Mouse (Mus musculus): ENCODE data around the gene Enox1. TPM values are rescaled to one million over a fixed set of nuclear protein-coding genes. Genes with fewer than 3 reads are reported as not detected.

Gene Enox1
- total and polyA plus RNA-seq, 3 experiments: not detected

GRCm38 (mm10) chr14:77518017-77518416 lies 361.5 kb downstream of the Enox1 start:
- H3K4me3 ChIP-seq (replicated peaks in 1 of 3; ENCODE audit: low read depth in 2 of 3, low read length in 2 of 3, poor library complexity in 1 of 3): no peak overlapping the region
- no peaks in the 10 kb centered on the region for H3K4me1 ChIP-seq (ENCODE audit: control insufficient read depth in 1 of 2, insufficient read depth in 2 of 2)
- H3K36me3 ChIP-seq (replicated peaks in 1 of 2; ENCODE audit: control insufficient read depth in 1 of 2, insufficient read depth in 1 of 2, low read length in 1 of 2): no peaks in the 10 kb centered on the region
- DNase-seq (ENCODE audit: extremely low read depth): no peak
- in situ Hi-C loops (cut with MboI; ENCODE audit: low pct_ligation_motif_present, low pct_unique_long_range_greater_than_20kb, low sequenced_read_pairs) (no loop called here), dilution Hi-C loops (cut with MboI; ENCODE audit: extremely low pct_ligation_motif_present, extremely low pct_unique_long_range_greater_than_20kb, low sequenced_read_pairs) (no loop called here)
- H3K9me3 ChIP-seq (replicated peaks; ENCODE audit: low read length): peaks cover 76% of the 10 kb centered on the region
- no peaks in the 10 kb centered on the region for H3K27me3 ChIP-seq (replicated peaks)
- H3K9ac ChIP-seq (ENCODE audit: insufficient read depth, low read depth): no peak overlapping the region
- no peak overlapping the region for H3K27ac ChIP-seq (ENCODE audit: insufficient read depth, low read depth)
- no peak overlapping the region for H3K4me2 ChIP-seq (ENCODE audit: insufficient read depth, low read depth, poor library complexity, severe bottlenecking)
- H3K79me2 ChIP-seq (replicated peaks; ENCODE audit: control insufficient read depth, extremely low read depth, insufficient read depth, poor library complexity, severe bottlenecking): no peaks in the 10 kb centered on the region
- TF ChIP-seq TBP (conservative IDR thresholded peaks at IDR 0.05; ENCODE audit: low read depth, low read length) (no peak), NRF1 (IDR thresholded peaks at IDR 0.05; ENCODE audit: low read depth, low read length) (no peak), USF2 (conservative IDR thresholded peaks at IDR 0.05; ENCODE audit: low read depth, low read length) (no peak), ZC3H11A (IDR thresholded peaks at IDR 0.05; ENCODE audit: low read depth, low read length) (no peak), TCF12 (IDR thresholded peaks at IDR 0.05; ENCODE audit: low read depth, low read length) (no peak), MAZ (IDR thresholded peaks at IDR 0.05; ENCODE audit: low read depth, low read length) (no peak), USF1 (IDR thresholded peaks at IDR 0.05; ENCODE audit: low read depth, low read length) (no peak), CHD1 (IDR thresholded peaks at IDR 0.05; ENCODE audit: low read depth, low read length) (no peak)

- dilution Hi-C loops (cut with MboI; ENCODE audit: extremely low pct_ligation_motif_present, extremely low pct_unique_long_range_greater_than_20kb, low sequenced_read_pairs): no loop called here
- no peak overlapping the region for H3K27ac ChIP-seq (ENCODE audit: insufficient read depth, low read depth)
- no peaks in the 10 kb centered on the region for H3K4me1 ChIP-seq (ENCODE audit: control insufficient read depth in 1 of 2, insufficient read depth in 2 of 2)
- H3K79me2 ChIP-seq (replicated peaks; ENCODE audit: control insufficient read depth, extremely low read depth, insufficient read depth, poor library complexity, severe bottlenecking): no peaks in the 10 kb centered on the region
- H3K36me3 ChIP-seq (replicated peaks in 1 of 2; ENCODE audit: control insufficient read depth in 1 of 2, insufficient read depth in 1 of 2, low read length in 1 of 2): no peaks in the 10 kb centered on the region
- H3K9me3 ChIP-seq (replicated peaks; ENCODE audit: low read length): peaks cover 81% of the 10 kb centered on the region
- DNase-seq (ENCODE audit: extremely low read depth): no peak
- H3K4me2 ChIP-seq (ENCODE audit: insufficient read depth, low read depth, poor library complexity, severe bottlenecking): no peak overlapping the region
- no peak overlapping the region for H3K9ac ChIP-seq (ENCODE audit: insufficient read depth, low read depth)
- no peak overlapping the region for H3K4me3 ChIP-seq (replicated peaks in 1 of 3; ENCODE audit: low read depth in 2 of 3, low read length in 2 of 3, poor library complexity in 1 of 3)
- no peak for TF ChIP-seq ELF1 (IDR thresholded peaks at IDR 0.05; ENCODE audit: low read depth, low read length)
- no peak for TF ChIP-seq KAT2A (IDR thresholded peaks at IDR 0.05; ENCODE audit: insufficient replicate concordance, low read length)
- TF ChIP-seq HCFC1 (IDR thresholded peaks at IDR 0.05; ENCODE audit: low read depth, low read length): no peak
- no peak for TF ChIP-seq ZNF384 (IDR thresholded peaks at IDR 0.05; ENCODE audit: low read depth, low read length)
- TF ChIP-seq RCOR1 (conservative IDR thresholded peaks at IDR 0.05; ENCODE audit: low read depth, low read length): no peak
- TF ChIP-seq GABPA (IDR thresholded peaks at IDR 0.05; ENCODE audit: insufficient replicate concordance, low read depth, low read length): no peak
- TF ChIP-seq JUN (IDR thresholded peaks at IDR 0.05; ENCODE audit: insufficient read depth, low read depth, low read length): no peak
- TF ChIP-seq MAX (IDR thresholded peaks at IDR 0.05; ENCODE audit: low read length): no peak
- no peak for TF ChIP-seq MAZ (IDR thresholded peaks at IDR 0.05; ENCODE audit: low read depth, low read length)
- no peak for TF ChIP-seq POLR2A (IDR thresholded peaks at IDR 0.05; ENCODE audit: low read depth, low read length)
- TF ChIP-seq USF1 (IDR thresholded peaks at IDR 0.05; ENCODE audit: low read depth, low read length): no peak
- TF ChIP-seq PAX5 (IDR thresholded peaks at IDR 0.05; ENCODE audit: low read length): no peak
- TF ChIP-seq USF2 (conservative IDR thresholded peaks at IDR 0.05; ENCODE audit: low read depth, low read length): no peak
- no peak for TF ChIP-seq BHLHE40 (IDR thresholded peaks at IDR 0.05; ENCODE audit: low read depth, low read length)
- TF ChIP-seq EP300 (IDR thresholded peaks at IDR 0.05; ENCODE audit: low read length): no peak
- TF ChIP-seq ZKSCAN1 (IDR thresholded peaks at IDR 0.05; ENCODE audit: borderline replicate concordance, low read depth, low read length): no peak
- no peaks in the 10 kb centered on the region for H3K27me3 ChIP-seq (replicated peaks)
- in situ Hi-C loops (cut with MboI; ENCODE audit: low pct_ligation_motif_present, low pct_unique_long_range_greater_than_20kb, low sequenced_read_pairs): no loop called here
These were observed 362.6 kb downstream of the Enox1 start for GRCm38 (mm10) chr14:77518941-77519695.
